Mouse (Mus musculus): Measurements from ENCODE around the gene Fbp2. TPM values are rescaled to one million over a fixed set of nuclear protein-coding genes. Genes with fewer than 3 reads are reported as not detected.
"Not testable (repeated sequence)": the region's sequence is repeated elsewhere in the genome, so short reads cannot be mapped to it uniquely, and the experiment has no call there.

Fbp2 gene
- polyA plus RNA-seq, 1 experiment from 2014 or later, result 474 TPM

- H3K9ac ChIP-seq (ENCODE audit: low read depth, low read length), result no peak overlapping the region
- H3K27ac ChIP-seq (ENCODE audit: low read depth, low read length), result no peak overlapping the region
- H3K4me2 ChIP-seq (replicated peaks; ENCODE audit: low read depth), result no peak overlapping the region
- no peaks in the 10 kb centered on the region for H3K27me3 ChIP-seq (replicated peaks; ENCODE audit: control insufficient read depth, insufficient read depth, low read length)
- WGBS, result 30% methylated on average over 2 of the region's 2 CpGs
- H3K4me3 ChIP-seq (ENCODE audit: low read depth, low read length), result no peak overlapping the region
- TF ChIP-seq CTCF (IDR thresholded peaks at IDR 0.05; ENCODE audit: low read depth), result no peak
- peaks cover 11% of the 10 kb centered on the region; the same call in 1 of the 2 replicates for H3K36me3 ChIP-seq (ENCODE audit: control insufficient read depth, insufficient read depth)
- no peaks in the 10 kb centered on the region for H3K4me1 ChIP-seq (replicated peaks; ENCODE audit: control insufficient read depth, insufficient read depth, low read length)
- ATAC-seq, result peak; percentile 50; the same call in 1 of the 2 replicates
- no peaks in the 10 kb centered on the region for H3K9me3 ChIP-seq (ENCODE audit: control insufficient read depth)
These were observed 12.4 kb upstream of the Fbp2 start for GRCm38 (mm10) chr13:62870605-62871004.

- no peak overlapping the region for H3K9ac ChIP-seq (ENCODE audit: low read depth, low read length)
- no peak overlapping the region for H3K4me2 ChIP-seq (replicated peaks; ENCODE audit: low read depth)
- no peak for TF ChIP-seq CTCF (IDR thresholded peaks at IDR 0.05; ENCODE audit: low read depth)
- 86% methylated on average over 4 of the region's 4 CpGs for WGBS
- H3K9me3 ChIP-seq (ENCODE audit: control insufficient read depth), result no peaks in the 10 kb centered on the region
- H3K27ac ChIP-seq (ENCODE audit: low read depth, low read length), result no peak overlapping the region
- no peak overlapping the region for H3K4me3 ChIP-seq (ENCODE audit: low read depth, low read length)
- H3K36me3 ChIP-seq (ENCODE audit: control insufficient read depth, insufficient read depth), result 0 out of 2 replicates have a peak, but pooled peaks cover 3% of the 10 kb centered on the region
- H3K4me1 ChIP-seq (replicated peaks; ENCODE audit: control insufficient read depth, insufficient read depth, low read length), result no peaks in the 10 kb centered on the region
- H3K27me3 ChIP-seq (replicated peaks; ENCODE audit: control insufficient read depth, insufficient read depth, low read length), result no peaks in the 10 kb centered on the region
- no peak for ATAC-seq
These were observed 8.6 kb upstream of the Fbp2 start for GRCm38 (mm10) chr13:62866817-62867216.

- no peaks in the 10 kb centered on the region for H3K27me3 ChIP-seq (replicated peaks; ENCODE audit: control insufficient read depth, insufficient read depth, low read length)
- no peak overlapping the region for H3K4me3 ChIP-seq (ENCODE audit: low read depth, low read length)
- peaks cover 9% of the 10 kb centered on the region; the same call in 1 of the 2 replicates for H3K36me3 ChIP-seq (ENCODE audit: control insufficient read depth, insufficient read depth)
- no peak for ATAC-seq
- H3K4me1 ChIP-seq (replicated peaks; ENCODE audit: control insufficient read depth, insufficient read depth, low read length), result no peaks in the 10 kb centered on the region
- no peak overlapping the region for H3K9ac ChIP-seq (ENCODE audit: low read depth, low read length)
- no peak overlapping the region for H3K27ac ChIP-seq (ENCODE audit: low read depth, low read length)
- H3K4me2 ChIP-seq (replicated peaks; ENCODE audit: low read depth), result no peak overlapping the region
- no peaks in the 10 kb centered on the region for H3K9me3 ChIP-seq (ENCODE audit: control insufficient read depth)
- no peak for TF ChIP-seq CTCF (IDR thresholded peaks at IDR 0.05; ENCODE audit: low read depth)
- WGBS, result 65% methylated on average over 11 of the region's 11 CpGs
These were observed 7.6 kb upstream of the Fbp2 start for GRCm38 (mm10) chr13:62865651-62866315.

- H3K4me3 ChIP-seq (ENCODE audit: low read depth, low read length), result no peak overlapping the region
- H3K9me3 ChIP-seq (ENCODE audit: control insufficient read depth), result no peaks in the 10 kb centered on the region
- WGBS, result 70% methylated on average over 6 of the region's 6 CpGs
- H3K36me3 ChIP-seq (ENCODE audit: control insufficient read depth, insufficient read depth), result peaks cover 10% of the 10 kb centered on the region; the same call in 1 of the 2 replicates
- H3K9ac ChIP-seq (ENCODE audit: low read depth, low read length), result no peak overlapping the region
- H3K27ac ChIP-seq (ENCODE audit: low read depth, low read length), result no peak overlapping the region
- H3K4me2 ChIP-seq (replicated peaks; ENCODE audit: low read depth), result no peak overlapping the region
- no peak for TF ChIP-seq CTCF (IDR thresholded peaks at IDR 0.05; ENCODE audit: low read depth)
- ATAC-seq, result no peak
- no peaks in the 10 kb centered on the region for H3K4me1 ChIP-seq (replicated peaks; ENCODE audit: control insufficient read depth, insufficient read depth, low read length)
- no peaks in the 10 kb centered on the region for H3K27me3 ChIP-seq (replicated peaks; ENCODE audit: control insufficient read depth, insufficient read depth, low read length)
These were observed 5.5 kb upstream of the Fbp2 start for GRCm38 (mm10) chr13:62863771-62864170.

- TF ChIP-seq CTCF (IDR thresholded peaks at IDR 0.05; ENCODE audit: low read depth), result no peak; the same call in 1 of the 2 replicates
- WGBS, result 61% methylated on average over 3 of the region's 3 CpGs
These were observed 4.7 kb upstream of the Fbp2 start for GRCm38 (mm10) chr13:62862875-62863274.

GRCm38 (mm10) chr13:62860068-62860467 lies 1.8 kb upstream of the Fbp2 start:
- 89% methylated on average over 4 of the region's 4 CpGs for WGBS
- TF ChIP-seq CTCF (IDR thresholded peaks at IDR 0.05; ENCODE audit: low read depth), result peak; percentile 46; the same call in 1 of the 2 replicates
- H3K4me2 ChIP-seq (replicated peaks; ENCODE audit: low read depth), result no peak overlapping the region
- no peaks in the 10 kb centered on the region for H3K4me1 ChIP-seq (replicated peaks; ENCODE audit: control insufficient read depth, insufficient read depth, low read length)
- H3K9ac ChIP-seq (ENCODE audit: low read depth, low read length), result no peak overlapping the region
- peak overlapping the region; percentile 75; the same call in 1 of the 2 replicates for H3K27ac ChIP-seq (ENCODE audit: low read depth, low read length)
- H3K27me3 ChIP-seq (replicated peaks; ENCODE audit: control insufficient read depth, insufficient read depth, low read length), result no peaks in the 10 kb centered on the region
- no peaks in the 10 kb centered on the region for H3K9me3 ChIP-seq (ENCODE audit: control insufficient read depth)
- H3K36me3 ChIP-seq (ENCODE audit: control insufficient read depth, insufficient read depth), result peaks cover 6% of the 10 kb centered on the region; the same call in 1 of the 2 replicates
- H3K4me3 ChIP-seq (ENCODE audit: low read depth, low read length), result no peak overlapping the region
- no peak for ATAC-seq

More at GRCm38 (mm10) chr13:62862875-62863274, 4.7 kb upstream of the Fbp2 start:
- no peak overlapping the region for H3K4me3 ChIP-seq (ENCODE audit: low read depth, low read length)
- no peaks in the 10 kb centered on the region for H3K9me3 ChIP-seq (ENCODE audit: control insufficient read depth)
- peaks cover 10% of the 10 kb centered on the region; the same call in 1 of the 2 replicates for H3K36me3 ChIP-seq (ENCODE audit: control insufficient read depth, insufficient read depth)
- no peak overlapping the region for H3K9ac ChIP-seq (ENCODE audit: low read depth, low read length)
- no peak overlapping the region for H3K27ac ChIP-seq (ENCODE audit: low read depth, low read length)
- no peak overlapping the region for H3K4me2 ChIP-seq (replicated peaks; ENCODE audit: low read depth)
- ATAC-seq, result no peak
- H3K27me3 ChIP-seq (replicated peaks; ENCODE audit: control insufficient read depth, insufficient read depth, low read length), result no peaks in the 10 kb centered on the region
- no peaks in the 10 kb centered on the region for H3K4me1 ChIP-seq (replicated peaks; ENCODE audit: control insufficient read depth, insufficient read depth, low read length)

GRCm38 (mm10) chr13:62859251-62859650 lies 1.0 kb upstream of the Fbp2 start:
- peak overlapping the region; percentile 95 for H3K27ac ChIP-seq (ENCODE audit: low read depth, low read length)
- H3K4me1 ChIP-seq (replicated peaks; ENCODE audit: control insufficient read depth, insufficient read depth, low read length); H3K9me3 ChIP-seq (ENCODE audit: control insufficient read depth); H3K36me3 ChIP-seq (ENCODE audit: control insufficient read depth, insufficient read depth); ATAC-seq; H3K27me3 ChIP-seq (replicated peaks; ENCODE audit: control insufficient read depth, insufficient read depth, low read length); H3K4me2 ChIP-seq (replicated peaks; ENCODE audit: low read depth); H3K9ac ChIP-seq (ENCODE audit: low read depth, low read length); H3K4me3 ChIP-seq (ENCODE audit: low read depth, low read length): not testable (repeated sequence)
- 43% methylated on average over 10 of the region's 10 CpGs for WGBS

Data from intestine, postnatal 0 days (tissue).